Mouse (Mus musculus): ENCODE measurements around the gene Npr3.

Npr3 gene

DNA sequence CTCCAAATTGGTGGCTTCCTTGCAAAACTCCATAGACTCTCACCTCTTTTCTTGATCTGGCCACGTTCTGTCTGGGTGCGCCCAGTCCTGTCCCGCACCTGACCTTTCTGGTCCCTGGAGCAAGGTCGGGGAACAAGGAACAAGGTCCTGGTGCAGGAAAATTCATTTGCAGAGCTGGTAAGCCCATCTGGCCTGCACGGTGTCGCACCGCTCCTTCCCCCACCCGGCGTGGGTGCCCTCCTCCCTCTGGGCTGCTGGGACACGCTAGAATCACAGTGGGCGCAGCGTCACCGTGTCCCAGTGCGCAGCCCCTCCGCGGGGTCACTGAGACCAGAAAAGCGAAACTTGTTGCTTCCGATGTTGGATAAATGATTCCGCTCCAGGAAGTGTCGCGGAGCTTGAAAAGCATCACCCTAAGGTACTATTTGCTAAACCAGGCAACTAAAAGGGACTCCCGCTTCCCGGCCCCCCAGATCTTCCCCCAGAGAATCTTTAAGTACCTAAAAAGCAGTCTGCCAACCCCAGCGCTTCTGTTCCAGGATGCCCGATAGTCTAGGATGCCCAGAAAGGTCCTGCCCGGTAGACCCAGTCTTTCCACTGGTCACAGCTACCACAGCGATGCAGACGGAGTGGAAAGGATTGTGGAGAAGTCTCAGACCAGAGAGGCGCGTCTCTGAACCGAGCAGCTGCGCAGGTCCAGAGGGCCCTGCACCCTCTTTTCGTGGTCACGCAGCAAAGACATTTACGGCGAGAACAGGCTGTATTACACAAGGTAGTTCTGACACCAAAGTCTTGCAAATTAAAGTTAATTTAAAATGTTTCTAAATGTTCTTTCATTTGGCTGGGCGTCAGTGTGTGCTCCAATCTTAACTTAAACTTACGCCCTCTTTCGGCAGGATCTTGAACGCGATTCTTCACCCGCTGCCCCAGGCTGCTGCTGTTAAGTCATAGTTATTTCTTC, at the start of gene Npr3:
Npr3 (minus strand) TSS at position 717 of the 961 bp plus-strand sequence.
- peak; percentile 54 for DNase-seq (ENCODE audit: low read depth)

- DNase-seq (ENCODE audit: low read depth): no peak
Observed at GRCm38 (mm10) chr15:11956129-11956528, 49.0 kb upstream of the Npr3 start.

GRCm38 (mm10) chr15:11954190-11954589, 47.1 kb upstream of the Npr3 start:
- no peak for DNase-seq (ENCODE audit: low read depth)

GRCm38 (mm10) chr15:11952159-11952558, 45.1 kb upstream of the Npr3 start:
- DNase-seq (ENCODE audit: low read depth): no peak

DNA sequence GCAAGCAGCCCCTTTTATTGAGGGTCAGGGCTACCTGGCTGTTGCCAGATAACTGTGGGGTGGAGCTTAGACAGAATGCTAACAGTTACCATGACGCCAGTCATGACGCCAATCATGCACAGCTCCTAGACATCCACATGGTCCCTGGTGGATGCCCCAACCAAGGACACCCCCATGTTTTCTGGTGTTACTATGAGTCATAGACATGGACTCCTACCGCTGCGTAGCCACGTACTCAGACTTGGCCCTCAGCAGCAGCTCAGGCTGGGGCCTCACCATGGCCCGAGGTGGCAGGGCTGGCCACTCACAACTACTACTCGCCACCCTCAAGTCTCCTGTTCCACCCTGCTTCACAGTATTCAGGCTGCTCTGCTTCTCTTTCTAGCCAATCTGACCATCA, 44.1 kb upstream of the Npr3 start:
- no peak for DNase-seq (ENCODE audit: low read depth)

DNA sequence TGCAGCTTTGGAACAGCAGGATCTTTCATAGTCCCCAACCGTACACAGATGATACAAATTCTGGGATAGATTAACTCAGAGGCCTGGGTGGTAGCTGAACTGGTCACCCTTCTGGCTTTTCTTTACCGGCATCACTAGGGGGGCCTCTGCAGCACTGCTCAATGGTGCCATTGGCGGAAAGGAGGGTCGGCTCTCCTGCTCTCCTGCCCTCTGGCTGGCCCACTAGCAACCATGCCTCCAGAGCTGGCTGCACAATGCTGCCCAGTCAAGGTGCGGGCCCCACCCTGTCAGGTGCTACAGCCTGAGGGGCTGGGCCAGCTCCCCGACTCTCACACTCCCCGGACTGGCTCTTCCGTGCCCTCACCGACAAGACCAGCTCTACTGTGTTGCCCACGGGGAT, 43.1 kb upstream of the Npr3 start:
- no peak for DNase-seq (ENCODE audit: low read depth)

DNA sequence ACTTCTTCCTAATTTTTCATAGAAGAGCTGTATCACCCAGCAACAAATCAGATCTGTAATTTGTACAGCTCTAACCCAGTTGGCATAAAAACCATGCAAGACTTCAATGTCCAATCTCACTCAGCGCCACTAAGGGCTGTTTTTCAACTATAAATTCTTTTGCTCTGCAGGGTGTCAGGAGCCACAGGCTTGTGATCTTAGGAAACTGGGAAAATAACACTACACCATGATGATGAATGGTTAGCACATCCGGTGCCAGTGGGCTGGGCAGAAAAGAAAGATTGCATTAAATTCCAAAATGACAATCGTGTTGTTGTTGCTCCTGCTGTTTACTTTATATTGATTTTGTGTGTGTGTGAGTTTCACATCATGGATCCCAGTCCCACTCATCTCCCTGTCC, 42.4 kb upstream of the Npr3 start:
- DNase-seq (ENCODE audit: low read depth): no peak

DNA sequence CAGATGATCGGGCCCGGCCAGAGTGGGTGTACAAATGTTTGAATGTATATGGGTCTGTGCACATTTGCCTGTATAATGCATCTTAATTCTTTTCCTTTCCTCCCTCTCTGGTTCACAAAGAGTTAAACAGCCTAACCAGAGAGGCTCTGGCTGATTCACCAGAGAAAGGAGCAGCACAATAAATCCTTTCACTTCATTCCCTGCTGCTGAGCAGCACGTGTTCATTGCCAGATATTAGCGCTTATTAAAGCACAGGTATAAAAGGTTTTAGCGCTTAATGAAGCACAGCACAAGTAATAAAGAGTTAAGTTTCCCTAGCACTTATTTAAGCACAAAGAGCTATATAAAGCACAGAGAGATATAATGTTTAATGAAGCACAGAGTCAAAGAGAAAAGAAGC, 33.8 kb upstream of the Npr3 start:
- DNase-seq (ENCODE audit: low read depth): no peak

GRCm38 (mm10) chr15:11927742-11928141, 20.7 kb upstream of the Npr3 start:
- no peak for DNase-seq (ENCODE audit: low read depth)

DNA sequence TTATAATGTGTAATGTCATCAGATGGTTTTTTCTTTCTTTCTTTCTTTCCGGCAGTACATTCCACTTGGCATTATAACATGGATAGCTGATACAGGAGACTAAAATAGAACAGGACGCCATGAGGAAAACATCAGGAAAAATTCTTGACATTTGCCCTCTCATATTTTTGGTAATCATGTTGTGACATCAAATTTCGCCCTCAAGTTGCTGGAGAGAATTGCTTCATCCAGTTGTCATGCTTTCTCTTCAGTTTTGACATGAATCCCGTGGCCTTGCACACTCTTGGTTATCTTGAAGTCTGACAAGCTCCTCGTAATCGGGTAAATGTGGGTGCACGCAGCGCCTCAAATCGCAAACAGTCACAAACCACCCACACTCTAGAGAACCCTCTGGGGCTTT, 7.0 kb upstream of the Npr3 start:
- no peak for DNase-seq (ENCODE audit: low read depth)

DNA sequence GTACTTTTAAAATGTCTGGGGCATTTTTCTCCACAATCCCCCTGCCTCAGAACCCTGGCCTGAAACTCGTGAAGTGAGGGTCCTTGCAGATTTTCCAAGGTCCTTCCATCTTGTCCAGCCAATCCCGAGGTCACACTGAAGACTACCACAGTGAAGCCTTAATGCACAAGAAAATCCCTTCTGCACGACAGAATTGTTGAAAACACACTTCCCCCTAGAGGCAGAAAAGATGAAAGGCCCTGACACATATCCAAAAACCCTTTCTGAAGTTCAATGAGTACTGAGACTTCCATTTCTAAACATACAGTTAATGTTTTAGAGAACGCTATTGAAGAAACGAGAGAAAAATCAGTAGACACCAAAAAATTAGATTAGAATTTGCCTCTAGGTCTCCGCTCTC, 2.8 kb upstream of the Npr3 start:
- DNase-seq (ENCODE audit: low read depth): peak; percentile 32

- DNase-seq (ENCODE audit: low read depth): no peak
Observed at GRCm38 (mm10) chr15:11908166-11908565, 1.1 kb upstream of the Npr3 start.

- DNase-seq (ENCODE audit: low read depth): peak; percentile 13
Observed at GRCm38 (mm10) chr15:11906021-11906570, 991 bp downstream of the Npr3 start.

- DNase-seq (ENCODE audit: low read depth): no peak
Observed at GRCm38 (mm10) chr15:11904848-11905672, 2.0 kb downstream of the Npr3 start.

DNA sequence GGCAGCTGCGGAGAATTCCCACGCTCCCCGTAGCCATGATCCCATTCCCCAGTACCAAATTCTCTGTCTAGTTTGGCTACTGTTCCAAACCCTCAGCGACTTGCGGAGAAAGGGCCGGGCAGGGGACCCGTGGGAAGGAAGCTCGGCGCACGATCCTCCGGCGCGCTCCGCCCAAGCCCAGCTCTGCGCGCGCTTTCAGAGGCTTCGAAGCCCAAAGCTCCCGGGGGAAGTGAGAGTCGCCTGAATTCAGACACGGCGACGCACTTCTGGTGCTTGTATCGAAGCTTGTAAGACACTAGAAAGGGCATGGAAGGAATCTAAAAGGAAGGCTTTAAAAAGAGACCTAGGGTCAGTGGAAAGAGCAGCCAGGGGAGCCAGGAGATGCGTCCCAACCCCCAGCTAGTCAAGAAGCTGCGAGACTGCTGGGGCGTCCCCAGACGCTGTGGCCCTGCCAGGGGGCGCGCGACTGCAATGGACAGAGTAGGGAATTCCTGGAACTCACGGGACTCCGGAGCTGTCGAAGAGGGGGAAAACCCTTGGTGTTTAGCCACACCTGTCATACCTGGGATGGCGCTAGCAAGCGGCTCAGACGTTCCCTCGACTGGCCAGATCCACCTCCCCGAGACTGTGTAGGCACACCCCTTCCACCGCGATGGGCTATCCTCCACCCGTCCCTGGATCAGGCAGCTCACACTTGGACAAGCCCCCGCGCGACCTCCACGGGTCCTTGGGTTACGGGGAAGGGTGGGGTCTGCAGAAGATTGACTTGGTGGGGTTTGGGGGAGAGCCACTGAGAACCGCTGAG, 2.8 kb downstream of the Npr3 start:
- peak; percentile 15 for DNase-seq (ENCODE audit: low read depth)

DNA sequence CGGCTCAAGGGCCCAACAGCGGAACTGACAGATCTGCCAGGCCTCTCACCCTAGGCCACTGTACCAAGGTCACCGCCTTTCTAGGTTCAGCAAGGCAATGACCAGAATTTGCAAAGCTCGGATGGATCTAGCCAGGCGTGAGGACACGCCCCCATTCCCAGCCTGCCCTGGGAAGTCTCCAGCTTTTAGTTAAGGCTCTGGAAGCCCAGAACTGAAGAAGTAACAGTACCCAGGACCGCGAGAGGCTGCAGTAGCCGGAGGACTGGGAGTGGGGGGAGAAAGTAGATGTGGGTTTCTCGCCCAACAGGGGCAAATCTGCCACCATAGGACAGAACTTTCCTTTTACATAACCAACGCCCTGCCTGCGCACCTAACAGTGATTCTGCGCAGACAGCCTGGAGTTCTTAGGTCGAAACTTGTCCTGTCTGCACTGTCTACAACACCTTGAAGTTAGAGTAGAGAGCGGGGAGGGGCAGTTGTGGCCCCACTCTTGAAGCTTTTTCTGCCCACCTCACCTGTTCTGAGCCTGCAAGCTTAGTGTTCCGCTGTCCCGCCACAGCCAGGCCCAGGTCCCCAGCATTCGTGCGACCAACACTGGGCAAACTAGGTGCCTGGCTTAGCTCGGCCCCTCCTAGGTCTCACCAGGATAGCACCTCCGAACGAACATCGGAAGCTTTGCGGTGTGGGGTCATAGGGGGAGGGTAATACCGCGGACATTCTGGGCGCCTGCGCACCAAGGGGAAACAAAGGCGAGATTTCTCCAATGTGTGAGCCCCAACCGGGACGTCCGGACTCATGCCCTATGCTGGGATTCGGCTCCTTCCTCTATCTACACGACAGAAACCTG, 3.7 kb downstream of the Npr3 start:
- DNase-seq (ENCODE audit: low read depth): no peak

DNA sequence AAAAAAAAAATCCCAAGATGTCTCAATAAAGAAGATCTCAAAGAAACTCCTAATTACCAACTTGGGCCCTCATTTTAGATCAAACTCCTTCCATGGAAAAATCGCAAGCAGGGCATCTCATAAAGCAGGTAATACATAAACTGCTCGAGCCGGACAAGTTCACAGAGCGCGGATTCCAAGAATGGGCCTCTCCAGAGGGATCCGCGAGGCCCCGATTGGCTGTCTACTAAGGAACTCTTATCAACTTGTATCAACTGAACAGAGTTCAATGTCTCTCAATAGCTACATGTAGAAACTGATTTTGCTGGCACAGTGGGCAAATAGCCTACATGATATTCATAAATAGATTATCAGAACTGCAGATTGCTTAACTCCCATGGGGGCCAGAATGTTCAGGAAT, 9.5 kb downstream of the Npr3 start:
- no peak for DNase-seq (ENCODE audit: low read depth)

DNA sequence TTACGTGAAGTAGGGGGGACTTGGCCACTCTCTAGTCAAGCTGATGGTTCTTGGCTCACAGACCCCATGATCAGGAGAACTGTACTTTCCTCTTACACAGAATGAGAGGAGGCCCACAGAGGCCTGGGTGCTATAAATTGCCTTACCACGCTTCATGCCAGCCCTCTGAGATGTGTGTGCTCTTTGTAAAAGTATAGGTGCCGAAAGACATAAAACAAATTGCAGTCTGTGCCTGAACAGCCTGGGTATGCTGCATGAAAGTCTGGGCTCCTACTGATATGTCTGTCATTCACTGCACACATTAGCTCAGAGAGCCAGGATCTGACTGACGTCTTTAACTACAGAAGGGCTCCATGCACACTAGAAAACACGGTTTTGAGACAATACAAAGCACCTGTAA, 9.9 kb downstream of the Npr3 start:
- DNase-seq (ENCODE audit: low read depth): no peak

DNA sequence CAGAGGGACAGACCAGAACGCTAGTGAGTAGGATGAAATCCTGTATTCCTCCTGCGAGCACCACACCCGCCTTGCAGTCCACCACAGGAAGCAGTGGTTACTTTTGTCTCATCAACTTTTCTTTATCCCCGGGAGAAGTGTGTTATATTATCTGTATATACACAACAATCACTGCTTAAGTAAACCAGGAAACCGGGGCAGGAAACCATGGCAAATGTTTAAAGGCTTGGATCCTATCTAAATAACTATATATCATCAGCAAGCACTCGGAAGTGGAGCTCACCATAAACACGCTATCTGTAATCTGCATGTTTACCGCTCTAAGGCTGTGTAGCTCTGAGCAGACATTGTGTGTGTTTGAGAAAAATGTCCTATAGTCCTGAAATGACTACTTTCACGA, 13.1 kb downstream of the Npr3 start:
- no peak for DNase-seq (ENCODE audit: low read depth)

DNA sequence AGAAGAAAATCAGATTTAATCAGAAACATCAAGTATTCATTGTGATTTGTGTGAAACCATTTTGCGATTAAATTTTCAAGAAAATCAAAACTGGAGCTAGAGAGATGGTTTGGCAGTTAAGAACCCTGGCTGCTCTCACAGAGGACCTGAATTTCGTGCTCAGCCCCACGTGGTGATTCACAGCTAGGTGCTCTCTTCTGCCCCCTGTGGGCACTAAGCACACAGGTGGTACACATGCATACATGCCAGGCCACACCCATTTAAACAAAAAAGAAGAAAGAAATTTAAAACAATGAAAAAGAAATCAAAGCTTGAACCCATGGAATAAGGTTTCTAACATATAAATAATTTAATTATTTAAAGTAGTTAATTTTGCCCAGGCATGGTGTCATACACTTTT, 15.7 kb downstream of the Npr3 start:
- no peak for DNase-seq (ENCODE audit: low read depth)
